Mouse (Mus musculus) heart, adult 2 months (tissue): Measurements from ENCODE around the gene Krt83.

Experiments
- CTCF ChIP-seq: fragments of 200-600 bp; IDR thresholded peaks from 2 replicates; pipeline ENCODE4 v1.8.1; 2022; ENCODE audit warnings: antibody characterized with exemption, mild to moderate bottlenecking, moderate library complexity
- EP300 ChIP-seq: fragments of 200-500 bp; IDR thresholded peaks from 2 replicates; pipeline ENCODE4 v1.6.1; 2011; ENCODE audit warnings: low read depth, low read length, control low read depth; ENCODE audit not compliant: insufficient read depth
- POLR2A ChIP-seq: fragments of 200-500 bp; IDR thresholded peaks from 2 replicates; pipeline ENCODE4 v1.6.1; 2011; ENCODE audit warnings: mild to moderate bottlenecking, low read depth, low read length, control low read depth; ENCODE audit not compliant: insufficient read depth

- TF ChIP-seq CTCF (no peak), POLR2A (no peak), EP300 (no peak)
Observed at GRCm38 (mm10) chr15:101522556-101523232, 31.4 kb upstream of the Krt83 start.
